Mouse (Mus musculus) natural killer cell, adult 2 months (primary cell): ENCODE measurements at regions not wholly inside any gene's neighbourhood (a gene's known extent, or its start where the extent isn't known, plus 50 kb on each side); places are given as distances from the start of the nearest gene placed in this dataset.

ENCODE experiments used
- DNase-seq, 2 experiments: peaks; one replicate each; pipeline ENCODE4 v3.0.0; 2022; ENCODE audit warnings: low spot score in 2 of 2

GRCm38 (mm10) chr4:105970056-105970455, 180.4 kb downstream of the Gm12728 start:
- DNase-seq, result no peak

DNA sequence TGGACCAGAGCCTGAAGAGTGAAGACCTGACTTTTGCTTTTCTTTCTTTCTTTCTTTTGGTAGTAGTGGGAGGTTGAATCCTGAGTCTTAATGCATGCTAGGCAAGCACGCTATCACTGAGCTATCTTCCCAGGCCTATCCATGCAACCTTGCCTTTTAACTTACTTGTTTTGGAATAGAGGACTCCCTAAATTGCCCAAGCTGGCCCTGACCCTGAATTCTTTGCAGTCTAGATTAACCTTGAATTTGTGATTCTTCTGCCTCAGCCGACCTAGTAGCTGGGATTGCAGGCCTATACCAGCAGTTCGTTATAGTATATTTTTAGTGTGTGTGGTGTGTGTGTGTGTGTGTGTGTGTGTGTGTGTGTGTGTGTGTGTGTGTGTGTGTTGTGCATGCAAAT, 183.1 kb downstream of the Gm12728 start:
- DNase-seq, result no peak

DNA sequence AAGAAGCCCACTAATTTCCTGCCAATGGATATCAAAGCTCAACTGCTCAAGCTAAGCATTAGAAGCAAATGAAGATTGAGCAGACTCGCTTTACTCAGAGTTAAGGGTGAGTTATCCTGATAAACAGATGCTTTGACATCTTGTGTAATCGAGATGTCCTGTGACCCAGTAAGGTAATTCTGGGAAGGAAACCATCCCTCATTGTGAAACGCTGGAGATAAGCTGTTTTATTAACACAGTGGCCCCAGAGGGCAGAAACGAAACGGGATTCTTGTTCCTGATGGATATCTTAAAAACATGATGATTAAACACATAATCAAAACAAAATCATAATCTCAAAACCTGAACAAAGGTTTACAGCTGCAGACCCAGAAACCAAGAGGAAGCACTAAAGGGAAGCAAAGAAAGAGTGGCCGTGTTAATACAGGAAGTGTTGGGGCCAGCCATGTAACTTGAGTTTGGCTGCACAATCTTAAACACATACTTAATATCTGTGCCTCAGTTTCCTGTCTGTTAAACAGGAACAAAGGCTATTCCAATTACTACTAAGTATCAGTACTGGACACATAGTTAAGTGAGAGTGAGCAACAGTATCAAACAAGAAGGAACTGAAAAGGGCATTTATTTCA, 184.2 kb downstream of the Gm12728 start:
- DNase-seq, result no peak

- DNase-seq, result no peak
These were observed 185.3 kb downstream of the Gm12728 start for GRCm38 (mm10) chr4:105974948-105975347.

GRCm38 (mm10) chr4:105979048-105979447, 189.4 kb downstream of the Gm12728 start:
- no peak for DNase-seq

DNA sequence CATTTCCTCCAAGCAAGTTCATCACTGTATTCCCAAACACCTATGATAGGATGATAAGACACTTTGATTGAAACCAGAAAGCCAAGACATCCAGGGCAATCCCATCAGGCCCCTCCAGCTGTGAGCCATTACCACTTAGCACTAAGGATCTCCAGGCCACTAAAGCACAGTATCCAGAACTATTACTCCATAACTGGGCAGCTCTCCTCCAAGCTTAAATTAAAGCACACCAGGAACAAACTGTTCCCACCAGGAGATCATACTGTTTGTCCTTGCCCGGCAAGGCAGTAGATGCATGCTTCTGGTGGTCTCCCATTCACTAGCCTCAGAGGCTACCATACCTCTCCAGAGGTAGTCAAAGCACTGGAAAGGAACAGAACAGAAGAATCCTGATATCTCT, 193.3 kb downstream of the Gm12728 start:
- DNase-seq, result no peak

- DNase-seq, result no peak
These were observed 198.4 kb downstream of the Gm12728 start for GRCm38 (mm10) chr4:105987963-105988602.

DNA sequence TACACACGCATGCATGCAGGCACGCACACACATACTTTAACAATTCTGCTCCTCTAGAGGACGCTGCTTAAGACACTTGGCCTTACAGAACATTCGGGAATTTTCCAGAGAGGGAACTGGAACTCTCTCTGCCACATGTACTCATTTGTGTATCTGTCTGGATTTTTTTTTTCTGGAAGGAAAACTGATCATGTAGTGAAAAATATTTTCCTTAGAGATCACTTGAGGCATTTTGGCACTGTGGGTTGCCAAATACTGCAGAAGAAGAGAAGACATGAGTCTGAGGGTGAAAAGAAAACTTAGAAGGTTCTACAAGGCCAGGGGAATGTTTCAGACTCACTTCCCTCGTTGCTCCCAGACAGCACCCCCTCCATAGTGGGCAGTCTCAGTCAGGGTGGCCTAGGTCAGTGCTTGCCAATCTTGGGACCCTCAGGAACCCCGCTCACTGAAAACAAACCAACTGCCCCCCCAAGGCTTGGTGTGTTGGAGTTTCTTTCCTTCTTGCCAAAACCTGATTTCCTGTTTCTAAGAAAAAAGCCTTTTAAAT, 203.0 kb downstream of the Gm12728 start:
- no peak for DNase-seq

DNA sequence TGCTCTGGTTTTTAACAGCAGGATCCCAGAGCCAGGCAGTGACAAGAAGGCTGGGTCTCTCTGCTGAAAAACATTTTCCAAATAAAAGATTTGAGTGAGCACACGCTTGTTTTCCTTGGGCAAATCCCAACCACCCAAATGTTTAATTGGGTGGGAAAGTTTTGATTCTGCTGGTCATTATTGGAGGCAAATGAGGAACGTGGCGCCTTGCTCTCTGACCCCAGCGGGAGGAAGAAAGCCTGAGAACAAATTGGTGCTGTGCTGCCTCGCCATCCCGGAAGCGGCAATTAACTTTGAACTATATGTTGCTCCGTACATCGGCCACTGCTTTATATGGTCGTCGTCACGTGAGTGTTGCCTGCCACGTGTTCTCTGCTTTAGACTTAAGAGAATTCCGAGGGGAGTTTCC, 204.7 kb downstream of the Gm12728 start:
- DNase-seq, result no peak

- no peak for DNase-seq
These were observed 206.4 kb downstream of the Gm12728 start for GRCm38 (mm10) chr4:105996060-105996459.

GRCm38 (mm10) chr4:105996893-105997630, 207.4 kb downstream of the Gm12728 start:
- DNase-seq, result no peak

GRCm38 (mm10) chr4:106002516-106002915, 212.8 kb downstream of the Gm12728 start:
- no peak for DNase-seq

GRCm38 (mm10) chr4:106005936-106006335, 216.3 kb downstream of the Gm12728 start:
- no peak for DNase-seq

DNA sequence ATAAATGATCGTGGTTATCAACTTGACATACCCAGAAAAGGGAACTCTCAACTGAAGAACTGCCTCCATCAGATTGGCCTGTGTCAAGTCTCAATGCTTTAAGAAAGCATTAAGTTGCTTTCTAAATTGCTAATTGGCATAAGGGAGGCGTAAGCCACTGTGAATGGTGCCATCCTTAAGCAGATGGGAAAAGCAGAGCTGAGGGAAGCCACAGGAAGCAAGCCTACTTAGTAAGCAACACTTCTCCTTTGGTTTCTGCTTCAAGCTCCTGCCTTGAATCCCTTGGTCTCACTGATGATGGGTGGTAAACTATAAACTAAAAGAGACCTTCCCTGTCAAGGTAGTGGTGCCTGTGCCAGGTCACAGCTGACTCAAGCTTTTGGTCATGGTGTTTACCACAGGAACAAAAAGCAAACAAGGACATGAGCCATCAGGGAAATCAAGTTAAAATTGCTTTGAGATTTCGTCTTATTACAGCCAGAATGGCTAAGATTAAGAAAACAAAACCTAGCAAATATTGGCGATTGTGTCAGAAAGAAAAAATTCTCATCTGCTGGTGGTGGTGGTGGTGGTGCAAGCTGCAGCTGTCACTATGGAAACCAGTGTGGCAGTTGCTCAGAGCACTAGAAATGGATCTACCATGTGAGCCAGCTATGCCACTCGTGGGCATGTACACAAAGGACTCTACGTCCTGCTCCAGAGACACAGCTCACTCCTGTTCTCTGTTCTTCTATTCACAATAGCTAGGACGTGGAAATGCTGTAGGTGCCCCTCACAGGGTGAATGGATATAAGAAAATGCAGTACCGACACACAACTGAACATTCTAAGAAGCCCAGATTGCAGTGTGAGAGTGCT, 217.9 kb downstream of the Gm12728 start:
- no peak for DNase-seq

- DNase-seq, result no peak
These were observed 227.5 kb downstream of the Gm12728 start for GRCm38 (mm10) chr4:106017065-106017646.

GRCm38 (mm10) chr4:106018936-106019335, 229.3 kb downstream of the Gm12728 start:
- DNase-seq, result no peak

GRCm38 (mm10) chr4:106020338-106020737, 230.7 kb downstream of the Gm12728 start:
- no peak for DNase-seq

GRCm38 (mm10) chr4:106024591-106024990, 234.9 kb downstream of the Gm12728 start:
- no peak for DNase-seq

DNA sequence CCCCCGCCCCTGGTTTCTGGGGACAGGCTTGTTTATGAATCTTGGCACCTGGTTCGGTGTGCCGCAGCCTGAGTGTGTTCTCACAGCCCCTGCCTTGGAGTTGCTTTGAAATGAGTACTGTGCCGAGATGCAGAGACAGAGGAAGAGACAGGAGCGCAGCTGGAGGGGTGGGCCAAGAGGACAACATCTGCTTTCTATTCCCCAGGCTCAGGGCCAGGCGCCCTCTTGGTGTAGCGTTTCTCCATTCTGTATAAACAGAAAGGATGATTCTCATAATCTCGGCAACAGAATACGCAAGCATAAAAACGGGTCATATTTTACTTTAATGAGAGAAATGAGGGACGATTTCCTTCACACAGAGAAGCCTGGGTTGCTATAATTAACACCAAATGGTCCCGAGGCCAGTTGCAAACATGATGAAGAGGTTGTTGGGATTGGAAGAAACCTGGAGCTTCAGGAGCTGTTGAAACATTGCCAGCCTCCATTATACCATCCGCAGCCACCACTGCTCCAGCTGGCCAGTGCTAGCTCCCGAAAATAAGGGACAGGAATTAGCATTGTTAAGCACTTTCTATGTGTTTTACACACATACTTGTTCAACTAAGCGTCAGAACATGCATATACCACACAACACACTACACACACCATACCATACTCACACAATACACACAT, 236.4 kb downstream of the Gm12728 start:
- no peak for DNase-seq

DNA sequence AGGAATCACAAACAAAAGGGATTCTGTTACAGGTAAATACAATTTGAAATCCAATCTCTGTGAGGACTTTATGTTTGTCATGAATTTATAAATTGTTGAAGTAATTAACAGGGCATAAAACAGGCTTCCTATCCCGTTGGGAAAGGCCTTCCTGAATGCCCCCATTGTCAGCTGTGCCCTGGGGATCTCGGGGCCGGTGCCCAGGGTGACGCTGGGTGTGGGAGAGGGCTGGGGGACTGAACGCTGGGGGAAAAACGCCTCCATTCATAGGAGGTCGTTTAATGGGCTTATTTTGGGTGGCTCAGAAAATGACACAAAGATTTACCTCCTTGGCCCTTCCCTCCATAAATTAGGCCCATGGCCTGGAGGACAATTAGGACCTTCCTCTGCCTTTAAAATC, 250.7 kb downstream of the Gm12728 start:
- no peak for DNase-seq

GRCm38 (mm10) chr4:106042456-106042855, 252.8 kb downstream of the Gm12728 start:
- DNase-seq, result no peak
